Mouse (Mus musculus): ENCODE results near the gene Slc43a3. TPM values are rescaled to one million over a fixed set of nuclear protein-coding genes. Genes with fewer than 3 reads are reported as not detected.

The Slc43a3 gene
- polyA plus RNA-seq, 1 experiment from 2014 or later = 11.3 TPM

- no peaks in the 10 kb centered on the region for H3K36me3 ChIP-seq (replicated peaks)
- no peak for ATAC-seq (ENCODE audit: low FRiP score)
- peaks cover 7% of the 10 kb centered on the region for H3K4me1 ChIP-seq
- H3K27ac ChIP-seq = no peak overlapping the region
- no peaks in the 10 kb centered on the region for H3K9me3 ChIP-seq
- no peaks in the 10 kb centered on the region for H3K27me3 ChIP-seq
- H3K9ac ChIP-seq = no peak overlapping the region
- 82% methylated on average over 2 of the region's 2 CpGs for WGBS
- no peak overlapping the region for H3K4me3 ChIP-seq (replicated peaks)
- no peak overlapping the region for H3K4me2 ChIP-seq
These were observed 5.0 kb downstream of the Slc43a3 start for GRCm38 (mm10) chr2:84941332-84941731.

DNA sequence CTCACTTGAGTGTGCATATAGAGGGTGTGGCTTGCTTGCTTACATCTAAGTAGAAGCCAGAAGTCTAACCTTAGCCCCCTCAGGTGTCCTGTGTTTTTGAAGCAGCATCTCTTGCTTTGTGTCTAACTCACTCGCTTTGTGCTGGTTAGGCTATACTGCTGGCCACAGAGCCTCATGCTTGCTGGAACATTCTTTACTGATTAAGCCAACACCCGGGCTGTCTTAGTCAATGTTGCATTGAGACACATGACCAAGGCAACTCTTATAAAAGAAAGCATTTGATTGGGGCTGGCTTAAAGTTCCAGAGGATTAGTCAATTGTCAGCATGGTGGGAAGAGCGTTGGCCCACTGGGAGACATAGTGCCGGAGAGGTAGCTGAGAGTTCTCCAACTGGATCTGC lies 5.4 kb downstream of the Slc43a3 start:
- H3K27ac ChIP-seq = no peak overlapping the region
- WGBS = 82% methylated on average over 4 of the region's 4 CpGs
- H3K27me3 ChIP-seq = no peaks in the 10 kb centered on the region
- ATAC-seq (ENCODE audit: low FRiP score) = no peak
- H3K36me3 ChIP-seq (replicated peaks) = no peaks in the 10 kb centered on the region
- H3K9me3 ChIP-seq = no peaks in the 10 kb centered on the region
- no peak overlapping the region for H3K9ac ChIP-seq
- H3K4me1 ChIP-seq = peaks cover 4% of the 10 kb centered on the region; the same call in 1 of the 2 replicates
- no peak overlapping the region for H3K4me2 ChIP-seq
- H3K4me3 ChIP-seq (replicated peaks) = no peak overlapping the region

- no peaks in the 10 kb centered on the region for H3K36me3 ChIP-seq (replicated peaks)
- WGBS = 86% methylated on average over 3 of the region's 3 CpGs
- H3K4me2 ChIP-seq = no peak overlapping the region
- ATAC-seq (ENCODE audit: low FRiP score) = no peak
- H3K9me3 ChIP-seq = no peaks in the 10 kb centered on the region
- H3K9ac ChIP-seq = no peak overlapping the region
- H3K27ac ChIP-seq = no peak overlapping the region
- H3K4me1 ChIP-seq = no peaks in the 10 kb centered on the region
- H3K4me3 ChIP-seq (replicated peaks) = no peak overlapping the region
- no peaks in the 10 kb centered on the region for H3K27me3 ChIP-seq
These were observed 10.9 kb downstream of the Slc43a3 start for GRCm38 (mm10) chr2:84947154-84947771.

DNA sequence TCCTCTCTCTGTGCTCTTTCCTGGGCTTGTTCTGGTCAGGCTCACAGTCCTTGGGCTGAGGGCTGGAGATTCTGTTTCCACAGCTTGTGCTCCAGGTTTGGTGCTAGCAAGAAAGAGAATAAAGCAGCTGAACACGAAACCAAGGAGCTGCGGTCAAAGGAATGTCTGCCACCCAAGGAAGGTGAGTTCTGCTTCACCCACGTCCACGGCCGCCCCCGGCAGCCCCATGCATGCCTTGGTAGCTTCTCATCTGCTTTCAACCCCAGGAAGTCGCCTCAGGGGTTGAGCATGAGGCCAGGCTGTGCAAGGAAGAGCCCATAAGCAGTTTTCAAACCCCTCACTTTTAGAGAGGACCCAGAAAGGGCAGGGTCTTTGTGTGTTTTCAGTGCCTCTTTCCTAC lies 11.9 kb downstream of the Slc43a3 start:
- 85% methylated on average over 7 of the region's 7 CpGs for WGBS
- no peaks in the 10 kb centered on the region for H3K27me3 ChIP-seq
- no peaks in the 10 kb centered on the region for H3K36me3 ChIP-seq (replicated peaks)
- ATAC-seq (ENCODE audit: low FRiP score) = no peak
- no peak overlapping the region for H3K4me2 ChIP-seq
- no peaks in the 10 kb centered on the region for H3K4me1 ChIP-seq
- H3K9me3 ChIP-seq = no peaks in the 10 kb centered on the region
- H3K9ac ChIP-seq = no peak overlapping the region
- no peak overlapping the region for H3K4me3 ChIP-seq (replicated peaks)
- H3K27ac ChIP-seq = no peak overlapping the region

- H3K4me2 ChIP-seq = no peak overlapping the region
- H3K27ac ChIP-seq = no peak overlapping the region
- H3K27me3 ChIP-seq = no peaks in the 10 kb centered on the region
- no peak overlapping the region for H3K9ac ChIP-seq
- no peaks in the 10 kb centered on the region for H3K9me3 ChIP-seq
- H3K4me1 ChIP-seq = no peaks in the 10 kb centered on the region
- WGBS = 89% methylated on average over 2 of the region's 2 CpGs
- no peak overlapping the region for H3K4me3 ChIP-seq (replicated peaks)
- H3K36me3 ChIP-seq (replicated peaks) = no peaks in the 10 kb centered on the region
- no peak for ATAC-seq (ENCODE audit: low FRiP score)
These were observed 12.3 kb downstream of the Slc43a3 start for GRCm38 (mm10) chr2:84948721-84949120.

DNA sequence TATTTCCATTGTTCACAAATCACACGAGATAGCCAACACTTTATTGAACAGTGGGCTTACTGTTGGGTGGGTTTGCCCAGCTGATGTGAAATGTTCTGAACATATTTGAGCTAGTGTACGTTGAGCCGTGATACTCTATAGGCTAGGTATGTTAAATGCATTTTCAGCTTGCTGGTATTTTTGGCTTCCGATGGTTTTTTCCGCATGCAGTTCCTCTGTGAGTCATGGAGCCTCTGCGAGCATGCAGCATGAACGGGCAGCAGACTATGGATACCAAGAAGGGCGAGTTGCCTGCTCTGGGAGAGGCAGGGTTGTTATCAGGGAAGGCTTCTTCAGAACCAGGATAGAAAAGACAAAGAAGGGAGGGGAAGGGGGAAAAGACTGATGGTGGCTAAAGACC lies 14.6 kb downstream of the Slc43a3 start:
- H3K36me3 ChIP-seq (replicated peaks) = no peaks in the 10 kb centered on the region
- no peak overlapping the region for H3K4me3 ChIP-seq (replicated peaks)
- no peak overlapping the region for H3K9ac ChIP-seq
- no peaks in the 10 kb centered on the region for H3K27me3 ChIP-seq
- no peak for ATAC-seq (ENCODE audit: low FRiP score)
- no peaks in the 10 kb centered on the region for H3K9me3 ChIP-seq
- H3K4me2 ChIP-seq = no peak overlapping the region
- no peaks in the 10 kb centered on the region for H3K4me1 ChIP-seq
- 92% methylated on average over 8 of the region's 8 CpGs for WGBS
- no peak overlapping the region for H3K27ac ChIP-seq

- no peaks in the 10 kb centered on the region for H3K9me3 ChIP-seq
- H3K36me3 ChIP-seq (replicated peaks) = no peaks in the 10 kb centered on the region
- H3K4me1 ChIP-seq = no peaks in the 10 kb centered on the region
- H3K27ac ChIP-seq = no peak overlapping the region
- WGBS = 92% methylated on average over 1 of the region's 1 CpGs
- H3K4me2 ChIP-seq = no peak overlapping the region
- H3K9ac ChIP-seq = no peak overlapping the region
- no peak for ATAC-seq (ENCODE audit: low FRiP score)
- H3K27me3 ChIP-seq = no peaks in the 10 kb centered on the region
- no peak overlapping the region for H3K4me3 ChIP-seq (replicated peaks)
These were observed 15.9 kb downstream of the Slc43a3 start for GRCm38 (mm10) chr2:84952251-84952650.

DNA sequence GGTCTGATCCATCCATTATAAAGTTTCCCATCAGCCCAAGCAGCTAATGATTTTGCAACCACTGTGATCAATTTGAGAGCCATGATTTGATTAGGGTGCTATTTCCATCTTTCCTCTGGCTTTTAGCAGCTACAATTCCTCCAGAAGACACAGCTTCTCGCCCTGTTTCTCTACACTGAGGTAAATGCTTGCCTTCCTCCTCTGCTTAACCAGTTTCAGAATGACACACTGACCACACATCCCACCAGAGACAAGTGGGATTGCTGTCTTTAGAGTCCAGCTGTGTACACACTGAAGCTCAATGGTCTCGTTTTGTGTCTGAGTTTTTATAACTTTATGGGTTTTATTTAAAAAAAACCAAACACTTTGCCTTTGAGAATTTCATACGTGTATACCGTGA lies 16.3 kb downstream of the Slc43a3 start:
- Histone ChIP-seq H3K9ac (no peak overlapping the region), H3K4me2 (no peak overlapping the region), H3K27me3 (no peaks in the 10 kb centered on the region), H3K4me3 (replicated peaks) (no peak overlapping the region), H3K4me1 (no peaks in the 10 kb centered on the region), H3K9me3 (no peaks in the 10 kb centered on the region), H3K27ac (no peak overlapping the region), H3K36me3 (replicated peaks) (no peaks in the 10 kb centered on the region)
- no peak for ATAC-seq (ENCODE audit: low FRiP score)
- 91% methylated on average over 4 of the region's 4 CpGs for whole genome bisulfite sequencing

DNA sequence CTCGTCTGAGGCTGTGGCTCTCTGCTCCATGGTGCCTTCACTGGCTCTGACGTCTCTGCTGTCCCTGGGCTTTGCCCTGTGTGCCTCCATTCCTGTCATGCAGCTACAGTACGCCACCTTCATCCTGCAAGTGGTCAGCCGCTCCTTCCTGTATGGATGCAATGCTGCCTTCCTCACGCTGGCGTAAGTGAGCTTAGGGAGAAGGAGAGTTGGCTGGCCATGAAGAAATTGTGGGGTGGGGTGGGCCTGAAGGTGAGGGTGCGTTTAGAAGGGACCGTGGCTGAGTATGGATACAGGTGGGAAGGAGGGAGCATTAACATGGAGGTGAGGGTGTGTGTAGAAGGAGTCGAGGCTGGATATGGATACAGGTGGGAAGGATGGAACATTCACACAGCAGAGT lies 19.1 kb downstream of the Slc43a3 start:
- Histone ChIP-seq H3K36me3 (replicated peaks) (no peaks in the 10 kb centered on the region), H3K4me1 (no peaks in the 10 kb centered on the region), H3K27ac (no peak overlapping the region), H3K4me3 (replicated peaks) (no peak overlapping the region), H3K9ac (no peak overlapping the region), H3K27me3 (no peaks in the 10 kb centered on the region), H3K9me3 (no peaks in the 10 kb centered on the region), H3K4me2 (no peak overlapping the region)
- ATAC-seq (ENCODE audit: low FRiP score) = no peak
- whole genome bisulfite sequencing = 88% methylated on average over 9 of the region's 9 CpGs

DNA sequence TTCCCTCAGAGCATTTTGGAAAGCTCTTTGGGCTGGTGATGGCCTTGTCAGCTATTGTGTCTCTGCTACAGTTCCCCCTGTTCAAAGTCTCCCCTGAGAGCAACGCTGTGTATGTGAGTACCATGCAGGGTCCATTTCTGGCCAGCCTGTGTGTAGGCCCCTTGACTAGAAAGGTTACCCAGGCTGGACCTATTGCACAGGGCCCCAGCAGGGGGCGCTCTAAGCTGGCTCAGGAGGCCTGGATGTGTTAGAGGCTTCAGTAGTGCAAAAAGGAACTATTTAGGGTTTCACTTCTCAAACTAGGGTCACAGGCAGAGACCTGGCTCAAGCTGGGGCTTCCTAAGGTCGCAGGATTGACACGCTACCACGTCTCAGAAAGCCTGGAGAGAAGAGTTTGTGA lies 19.9 kb downstream of the Slc43a3 start:
- H3K27me3 ChIP-seq = no peaks in the 10 kb centered on the region
- no peak for ATAC-seq (ENCODE audit: low FRiP score)

GRCm38 (mm10) chr2:84958588-84959264 lies 22.3 kb downstream of the Slc43a3 start:
- no peak overlapping the region for H3K4me2 ChIP-seq
- no peak for ATAC-seq (ENCODE audit: low FRiP score)
- peaks cover 9% of the 10 kb centered on the region; the same call in 1 of the 2 replicates for H3K4me1 ChIP-seq

More for the DNA sequence above, 19.9 kb downstream of the Slc43a3 start:
- Histone ChIP-seq H3K4me3 (replicated peaks) (no peak overlapping the region), H3K27ac (no peak overlapping the region), H3K36me3 (replicated peaks) (no peaks in the 10 kb centered on the region), H3K9ac (no peak overlapping the region), H3K9me3 (no peaks in the 10 kb centered on the region), H3K4me1 (no peaks in the 10 kb centered on the region), H3K4me2 (no peak overlapping the region)
- 63% methylated on average over 5 of the region's 5 CpGs for WGBS

DNA sequence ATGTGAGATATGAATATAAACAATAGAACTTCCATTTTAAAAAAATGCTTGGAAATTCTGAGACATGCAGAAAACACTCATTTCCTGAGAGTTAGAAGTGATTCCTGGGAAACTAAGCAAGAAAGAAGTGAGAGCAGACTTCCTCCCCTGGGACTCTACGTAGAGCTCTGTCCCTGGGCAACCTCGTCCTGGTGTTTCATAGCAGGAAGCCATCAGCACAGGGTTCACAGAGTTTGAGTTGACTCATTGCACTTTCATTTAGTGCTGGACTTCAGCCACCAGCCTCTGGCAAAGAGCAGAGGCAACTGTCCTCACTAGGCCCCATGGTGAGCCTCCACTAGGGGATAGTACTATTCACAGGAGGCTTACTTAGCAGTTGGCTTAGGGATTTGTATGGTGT lies 24.9 kb downstream of the Slc43a3 start:
- no peak overlapping the region for H3K4me2 ChIP-seq
- ATAC-seq (ENCODE audit: low FRiP score) = no peak
- H3K4me1 ChIP-seq = peaks cover 9% of the 10 kb centered on the region; the same call in 1 of the 2 replicates
- no peaks in the 10 kb centered on the region for H3K9me3 ChIP-seq
- H3K9ac ChIP-seq = no peak overlapping the region
- H3K4me3 ChIP-seq (replicated peaks) = no peak overlapping the region
- H3K27ac ChIP-seq = no peak overlapping the region
- WGBS = 89% methylated on average over 2 of the region's 2 CpGs
- no peaks in the 10 kb centered on the region for H3K36me3 ChIP-seq (replicated peaks)
- no peaks in the 10 kb centered on the region for H3K27me3 ChIP-seq

More at GRCm38 (mm10) chr2:84958588-84959264, 22.3 kb downstream of the Slc43a3 start:
- Histone ChIP-seq H3K9ac (no peak overlapping the region), H3K36me3 (replicated peaks) (no peaks in the 10 kb centered on the region), H3K27ac (no peak overlapping the region), H3K4me3 (replicated peaks) (no peak overlapping the region), H3K27me3 (no peaks in the 10 kb centered on the region), H3K9me3 (no peaks in the 10 kb centered on the region)
- 92% methylated on average over 11 of the region's 11 CpGs for WGBS

- H3K9me3 ChIP-seq = no peaks in the 10 kb centered on the region
- peaks cover 9% of the 10 kb centered on the region; the same call in 1 of the 2 replicates for H3K4me1 ChIP-seq
- H3K27ac ChIP-seq = no peak overlapping the region
- no peak for ATAC-seq (ENCODE audit: low FRiP score)
- H3K9ac ChIP-seq = no peak overlapping the region
- 62% methylated on average over 3 of the region's 3 CpGs for WGBS
- H3K27me3 ChIP-seq = no peaks in the 10 kb centered on the region
- H3K4me2 ChIP-seq = no peak overlapping the region
- H3K36me3 ChIP-seq (replicated peaks) = no peaks in the 10 kb centered on the region
- H3K4me3 ChIP-seq (replicated peaks) = no peak overlapping the region
These were observed 25.5 kb downstream of the Slc43a3 start for GRCm38 (mm10) chr2:84961901-84962300.

Measured in forebrain, embryonic 12.5 days (tissue).